Mouse (Mus musculus) myocyte (in vitro differentiated cells): ENCODE measurements around the gene Dohh. TPM values are rescaled to one million over a fixed set of nuclear protein-coding genes. Genes with fewer than 3 reads are reported as not detected.

Experiments
- H3K27me3 ChIP-seq: one replicate; pipeline ENCODE4 v1.6.1; 2011; ENCODE audit not compliant: control insufficient read depth, insufficient read depth, insufficient read length
- H3K36me3 ChIP-seq: one replicate; pipeline ENCODE4 v1.6.1; 2011; ENCODE audit not compliant: control insufficient read depth, insufficient read depth
- H3K4me2 ChIP-seq: one replicate; pipeline ENCODE4 v1.6.1; 2011; ENCODE audit warnings: low read depth, control low read depth
- H3K4me3 ChIP-seq: one replicate; pipeline ENCODE4 v1.5.1; 2011; ENCODE audit warnings: mild to moderate bottlenecking, control low read depth, moderate library complexity
- H3K79me2 ChIP-seq: one replicate; pipeline ENCODE4 v1.6.1; 2011; ENCODE audit not compliant: control insufficient read depth, insufficient read depth
- H3ac ChIP-seq: one replicate; pipeline ENCODE4 v1.6.1; 2011; ENCODE audit not compliant: control insufficient read depth, insufficient read length
- CEBPB ChIP-seq: IDR thresholded peaks from 2 replicates; pipeline ENCODE4 v1.6.1; 2011; ENCODE audit warnings: mild to moderate bottlenecking, moderate library complexity; ENCODE audit not compliant: poor library complexity, insufficient read depth, severe bottlenecking
- E2F4 ChIP-seq: IDR thresholded peaks from one replicate; pipeline ENCODE4 v1.6.1; 2011; ENCODE audit warnings: mild to moderate bottlenecking, control low read depth, moderate library complexity; ENCODE audit not compliant: insufficient read depth
- MAX ChIP-seq: IDR thresholded peaks from one replicate; pipeline ENCODE4 v1.6.1; 2011; ENCODE audit warnings: low read depth, mild to moderate bottlenecking, control low read depth
- MYOD1 ChIP-seq, 3 experiments: IDR thresholded peaks; one replicate each; pipeline ENCODE4 v1.6.1; 2011; ENCODE audit warnings: control low read depth in 2 of 3, low read depth in 2 of 3, mild to moderate bottlenecking in 2 of 3, moderate library complexity in 1 of 3; ENCODE audit not compliant: insufficient read length in 2 of 3, control insufficient read depth in 1 of 3
- MYOG ChIP-seq, 3 experiments: IDR thresholded peaks; one replicate each; pipeline ENCODE4 v1.6.1; 2011; ENCODE audit warnings: control low read depth in 2 of 3, low read depth in 2 of 3, mild to moderate bottlenecking in 2 of 3; ENCODE audit not compliant: insufficient read length in 2 of 3, control insufficient read depth in 1 of 3, insufficient read depth in 1 of 3
- POLR2A ChIP-seq: IDR thresholded peaks from one replicate; pipeline ENCODE4 v1.6.1; 2011; ENCODE audit warnings: low read depth, mild to moderate bottlenecking, control low read depth, moderate library complexity; ENCODE audit not compliant: insufficient read length
- POLR2AphosphoS2 ChIP-seq: IDR thresholded peaks from one replicate; pipeline ENCODE4 v1.6.1; 2011; ENCODE audit warnings: low read depth, control low read depth; ENCODE audit not compliant: insufficient read length
- REST ChIP-seq: IDR thresholded peaks from one replicate; pipeline ENCODE4 v1.6.1; 2011; ENCODE audit warnings: mild to moderate bottlenecking, control low read depth, moderate library complexity; ENCODE audit not compliant: insufficient read depth, insufficient read length
- SRF ChIP-seq: IDR thresholded peaks from one replicate; pipeline ENCODE4 v1.6.1; 2011; ENCODE audit warnings: low read depth; ENCODE audit not compliant: control insufficient read depth, insufficient read length
- TCF12 ChIP-seq: IDR thresholded peaks from one replicate; pipeline ENCODE4 v1.6.1; 2011; ENCODE audit warnings: mild to moderate bottlenecking, control low read depth; ENCODE audit not compliant: poor library complexity, insufficient read depth, severe bottlenecking
- TCF3 ChIP-seq: IDR thresholded peaks from one replicate; pipeline ENCODE4 v1.6.1; 2011; ENCODE audit warnings: low read depth, control low read depth; ENCODE audit not compliant: insufficient read length
- USF1 ChIP-seq: IDR thresholded peaks from one replicate; pipeline ENCODE4 v1.6.1; 2011; ENCODE audit warnings: low read depth, mild to moderate bottlenecking, control low read depth, moderate library complexity
- polyA plus RNA-seq: library from polyadenylated mRNA; unstranded; fragments of >200 nt; fragmentation: generic; extraction: Trizol; gene quantifications from one replicate; pipeline ENCODE4 v1.2.1, GENCODE M21; 2012; ENCODE audit warnings: missing spikeins

Dohh gene
- polyA plus RNA-seq, 1 experiment: 103 TPM

DNA sequence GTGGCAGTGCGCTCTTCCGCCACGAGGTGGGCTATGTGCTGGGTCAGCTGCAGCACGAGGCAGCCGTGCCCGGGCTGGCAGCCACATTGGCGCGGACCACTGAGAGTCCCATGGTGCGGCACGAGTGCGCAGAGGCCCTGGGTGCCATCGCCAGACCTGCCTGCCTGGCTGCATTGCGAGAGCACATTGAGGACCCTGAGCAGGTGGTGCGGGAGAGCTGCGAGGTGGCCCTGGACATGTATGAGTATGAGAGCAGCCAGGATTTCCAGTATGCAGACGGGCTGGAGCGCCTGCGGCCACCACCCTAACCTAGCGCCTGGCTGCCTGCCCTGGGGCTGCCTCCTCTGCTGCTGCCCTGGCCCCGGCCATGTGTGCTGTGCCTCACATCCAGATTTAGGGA is 3.5 kb downstream of the Dohh start:
- Histone ChIP-seq H3K27me3 (no peaks in the 10 kb centered on the region), H3K79me2 (peaks cover 16% of the 10 kb centered on the region), H3K36me3 (peaks cover 17% of the 10 kb centered on the region), H3K4me2 (no peak overlapping the region), H3K4me3 (no peak overlapping the region), H3ac (no peak overlapping the region)
- TF ChIP-seq E2F4 (no peak), USF1 (no peak), TCF3 (no peak), POLR2A (no peak), MYOG (IDR thresholded peaks at IDR 0.05; ENCODE audit: control insufficient read depth in 1 of 3, insufficient read depth in 1 of 3, insufficient read length in 2 of 3, low read depth in 2 of 3) (no peak), MAX (no peak), CEBPB (no peak), SRF (no peak), MYOD1 (IDR thresholded peaks at IDR 0.05; ENCODE audit: control insufficient read depth in 1 of 3, insufficient read length in 2 of 3, low read depth in 2 of 3) (no peak)

- Histone ChIP-seq H3K4me3 (no peak within 1 kb of the TSS), H3K4me2 (no peak within 1 kb of the TSS), H3K27me3 (no peaks in the 10 kb centered on the region), H3ac (no peak within 1 kb of the TSS), H3K79me2 (peaks cover 16% of the 10 kb centered on the region), H3K36me3 (peaks cover 17% of the 10 kb centered on the region)
- TF ChIP-seq POLR2AphosphoS2 (no peak), CEBPB (no peak), E2F4 (no peak), SRF (no peak), MYOG (IDR thresholded peaks at IDR 0.05; ENCODE audit: control insufficient read depth in 1 of 3, insufficient read depth in 1 of 3, insufficient read length in 2 of 3, low read depth in 2 of 3) (no peak), REST (no peak), TCF3 (no peak), POLR2A (no peak)
Observed at GRCm38 (mm10) chr10:81388505-81389055, 4.4 kb downstream of the Dohh start, which contains the start of gene Gm48552. TSS of gene Gm48552 (plus strand) at chr10:81389005.

DNA sequence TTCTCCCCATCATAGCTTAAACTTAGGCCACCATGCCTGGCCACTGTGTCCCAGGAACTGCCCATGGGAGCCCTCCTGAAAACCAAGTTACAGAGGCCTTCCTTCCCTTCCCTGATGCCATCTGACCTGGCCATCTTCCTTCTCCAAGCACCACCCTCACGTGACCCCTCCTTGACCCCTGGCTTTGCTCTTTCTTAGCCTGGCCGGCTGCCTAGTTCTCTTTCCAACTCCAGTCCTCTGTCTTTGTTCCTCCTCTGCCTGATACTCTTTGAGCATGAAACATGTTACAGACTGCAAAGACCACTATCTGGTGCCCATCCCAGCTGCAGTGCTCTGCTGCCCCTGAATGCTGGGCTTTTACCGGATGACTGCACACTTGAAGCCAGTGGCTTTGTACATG is 5.1 kb downstream of the Dohh start:
- H3ac ChIP-seq: no peak overlapping the region
- TF ChIP-seq USF1 (no peak), TCF3 (no peak), CEBPB (no peak), E2F4 (no peak), MAX (no peak), MYOD1 (IDR thresholded peaks at IDR 0.05; ENCODE audit: control insufficient read depth in 1 of 3, insufficient read length in 2 of 3, low read depth in 2 of 3) (no peak), POLR2AphosphoS2 (no peak), MYOG (IDR thresholded peaks at IDR 0.05; ENCODE audit: control insufficient read depth in 1 of 3, insufficient read depth in 1 of 3, insufficient read length in 2 of 3, low read depth in 2 of 3) (no peak), POLR2A (no peak)
- peaks cover 17% of the 10 kb centered on the region for H3K36me3 ChIP-seq
- H3K4me2 ChIP-seq: no peak overlapping the region
- no peaks in the 10 kb centered on the region for H3K27me3 ChIP-seq
- H3K4me3 ChIP-seq: no peak overlapping the region
- peaks cover 16% of the 10 kb centered on the region for H3K79me2 ChIP-seq

DNA sequence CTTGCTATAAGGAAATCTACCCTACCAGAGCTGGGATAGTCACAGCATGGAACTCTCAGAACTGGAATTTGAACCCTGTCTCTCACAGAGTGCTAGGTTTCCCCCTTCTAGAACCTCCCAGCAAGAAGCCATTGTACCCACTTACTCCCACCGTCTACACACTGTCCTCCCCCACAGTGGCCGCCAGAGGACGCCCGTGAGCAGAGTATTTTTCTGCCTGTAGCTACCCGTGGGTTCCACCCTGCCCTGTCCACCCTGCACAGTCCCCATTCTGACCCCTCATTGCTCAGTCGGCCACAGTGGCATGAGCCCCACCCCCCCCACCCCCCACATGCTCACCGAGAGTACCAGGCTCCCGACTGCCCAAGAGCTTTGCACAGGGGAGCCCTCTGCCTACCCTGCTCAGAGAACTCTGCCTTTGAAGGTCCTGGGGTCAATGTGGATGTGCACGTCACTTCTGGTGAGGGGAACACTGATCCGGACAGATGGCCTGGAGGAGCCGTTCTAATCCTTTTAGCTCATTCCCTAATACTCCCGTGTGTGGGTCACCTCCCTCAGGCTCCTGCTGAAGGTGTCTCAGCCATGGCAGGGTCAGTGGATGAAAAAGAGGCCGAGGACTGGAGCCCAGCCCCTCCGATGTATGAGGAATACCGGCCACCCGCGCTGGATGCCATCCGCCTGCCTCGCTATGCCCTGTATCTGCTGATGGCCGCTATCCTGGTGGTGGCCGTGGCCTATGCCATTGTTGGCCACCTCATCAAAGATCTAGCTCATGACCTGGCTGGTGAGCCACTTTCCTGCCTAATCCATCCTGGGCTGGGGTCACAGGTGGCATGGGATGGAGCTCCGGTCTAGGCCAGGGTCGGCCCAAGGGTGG is 5.8 kb downstream of the Dohh start:
- no peaks in the 10 kb centered on the region for H3K27me3 ChIP-seq
- H3K79me2 ChIP-seq: peaks cover 9% of the 10 kb centered on the region
- H3ac ChIP-seq: no peak overlapping the region
- TF ChIP-seq MYOG (IDR thresholded peaks at IDR 0.05; ENCODE audit: control insufficient read depth in 1 of 3, insufficient read depth in 1 of 3, insufficient read length in 2 of 3, low read depth in 2 of 3): no peak
- no peak for TF ChIP-seq E2F4
- peak; percentile 23 for TF ChIP-seq POLR2AphosphoS2
- H3K36me3 ChIP-seq: peaks cover 17% of the 10 kb centered on the region
- no peak overlapping the region for H3K4me3 ChIP-seq
- no peak overlapping the region for H3K4me2 ChIP-seq

DNA sequence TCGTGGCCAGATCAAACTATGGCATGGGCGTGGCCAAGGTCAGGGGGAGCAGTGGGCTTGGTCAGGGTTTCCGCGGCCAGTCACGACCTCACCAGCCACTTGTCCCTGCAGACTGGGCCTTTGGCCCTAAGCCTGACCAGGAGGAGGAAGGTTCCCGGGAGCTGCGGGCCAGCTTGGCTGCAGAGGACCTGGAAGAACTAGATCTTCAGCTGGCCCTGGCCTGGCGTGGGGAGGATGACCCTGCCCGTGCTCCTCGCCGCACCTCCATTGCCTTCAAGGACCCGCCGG is 6.4 kb downstream of the Dohh start:
- peaks cover 17% of the 10 kb centered on the region for H3K36me3 ChIP-seq
- H3K4me2 ChIP-seq: no peak overlapping the region
- no peak overlapping the region for H3K4me3 ChIP-seq
- H3K27me3 ChIP-seq: no peaks in the 10 kb centered on the region
- no peak for TF ChIP-seq E2F4
- TF ChIP-seq TCF12: no peak
- TF ChIP-seq POLR2A: no peak
- TF ChIP-seq SRF: no peak
- no peak for TF ChIP-seq MAX
- TF ChIP-seq MYOD1 (IDR thresholded peaks at IDR 0.05; ENCODE audit: control insufficient read depth in 1 of 3, insufficient read length in 2 of 3, low read depth in 2 of 3): no peak
- H3ac ChIP-seq: no peak overlapping the region
- peaks cover 3% of the 10 kb centered on the region for H3K79me2 ChIP-seq
